Mouse (Mus musculus) 416B (cell line): ENCODE measurements around the gene Wdr92.
A peak's percentile ranks its signal among the peaks of the same experiment; 100 is the strongest.
"Not testable (repeated sequence)": the region's sequence is repeated elsewhere in the genome, so short reads cannot be mapped to it uniquely, and the experiment has no call there.

Experiments used
- DNase-seq: peaks from one replicate; pipeline ENCODE4 v3.0.0; 2011; ENCODE audit warnings: low read depth

Wdr92 gene

GRCm38 (mm10) chr11:17211258-17212140 is 29.6 kb downstream of the Wdr92 start, which contains the start of gene Pno1:
Pno1 (minus strand) TSS chr11:17211568.
- peak; percentile 99 for DNase-seq

- DNase-seq, result peak; percentile 71
Observed at GRCm38 (mm10) chr11:17212141-17212495, 30.2 kb downstream of the Wdr92 start.

GRCm38 (mm10) chr11:17212903-17213509 is 31.1 kb downstream of the Wdr92 start:
- DNase-seq, result peak; percentile 45

DNA sequence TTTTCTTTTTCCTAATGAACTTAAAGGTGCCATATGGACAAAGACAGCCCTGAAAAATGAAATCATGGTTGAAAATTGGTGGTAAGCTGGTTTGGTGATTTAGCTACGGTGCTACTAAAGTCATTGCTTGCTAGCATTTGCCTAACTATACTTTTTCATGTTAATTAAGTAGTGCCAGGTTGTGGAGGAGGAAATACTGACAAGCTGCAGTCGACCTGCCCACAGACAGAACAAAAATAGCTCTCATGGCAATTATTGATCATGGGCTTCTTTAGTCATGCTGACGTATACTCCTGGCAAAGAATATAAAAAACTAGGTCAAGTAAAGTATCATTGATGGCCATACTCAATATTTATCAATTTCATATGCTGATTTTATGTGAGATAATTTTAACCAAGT is 33.6 kb downstream of the Wdr92 start:
- DNase-seq, result no peak

GRCm38 (mm10) chr11:17221126-17221525 is 39.2 kb downstream of the Wdr92 start:
- DNase-seq, result no peak

- no peak for DNase-seq
Observed at GRCm38 (mm10) chr11:17232792-17233191, 50.9 kb downstream of the Wdr92 start.

GRCm38 (mm10) chr11:17236449-17237037 is 54.6 kb downstream of the Wdr92 start:
- peak; percentile 49 for DNase-seq

DNA sequence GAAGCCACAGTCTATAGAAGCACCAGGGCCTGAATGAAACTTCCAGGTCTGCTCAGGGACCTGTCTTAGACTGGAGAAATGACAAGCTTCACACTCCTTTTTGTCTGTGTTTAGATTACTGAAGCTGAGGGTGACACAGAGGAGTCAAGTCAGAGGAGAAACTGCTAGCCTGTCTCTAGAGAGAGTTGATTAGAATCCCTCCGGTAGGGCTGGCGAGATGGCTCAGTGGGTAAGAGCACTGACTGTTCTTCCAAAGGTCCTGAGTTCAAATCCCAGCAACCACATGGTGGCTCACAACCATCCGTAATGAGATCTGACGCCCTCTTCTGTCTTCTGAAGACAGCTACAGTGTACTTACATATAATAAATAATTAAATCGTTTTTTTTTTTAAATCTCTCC is 56.7 kb downstream of the Wdr92 start:
- DNase-seq, result not testable (repeated sequence)

DNA sequence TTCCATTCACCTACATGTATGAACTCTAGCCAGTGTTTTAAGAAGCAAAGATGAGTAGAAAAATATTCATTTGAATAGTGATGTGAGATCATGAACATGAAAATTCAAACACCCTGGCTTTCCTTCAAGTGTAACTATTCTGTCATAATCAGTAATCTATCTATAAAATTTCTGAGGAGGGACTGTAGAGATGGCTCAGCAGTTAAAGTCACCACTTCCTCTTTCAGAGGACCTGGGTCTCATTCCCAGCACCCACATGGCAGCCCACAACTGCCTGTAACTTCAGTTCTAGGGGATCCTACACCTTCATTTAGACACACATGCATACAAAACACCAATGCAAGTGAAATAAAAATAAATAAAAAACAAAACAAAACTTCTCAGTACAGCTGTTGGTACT is 66.8 kb downstream of the Wdr92 start:
- DNase-seq, result no peak

DNA sequence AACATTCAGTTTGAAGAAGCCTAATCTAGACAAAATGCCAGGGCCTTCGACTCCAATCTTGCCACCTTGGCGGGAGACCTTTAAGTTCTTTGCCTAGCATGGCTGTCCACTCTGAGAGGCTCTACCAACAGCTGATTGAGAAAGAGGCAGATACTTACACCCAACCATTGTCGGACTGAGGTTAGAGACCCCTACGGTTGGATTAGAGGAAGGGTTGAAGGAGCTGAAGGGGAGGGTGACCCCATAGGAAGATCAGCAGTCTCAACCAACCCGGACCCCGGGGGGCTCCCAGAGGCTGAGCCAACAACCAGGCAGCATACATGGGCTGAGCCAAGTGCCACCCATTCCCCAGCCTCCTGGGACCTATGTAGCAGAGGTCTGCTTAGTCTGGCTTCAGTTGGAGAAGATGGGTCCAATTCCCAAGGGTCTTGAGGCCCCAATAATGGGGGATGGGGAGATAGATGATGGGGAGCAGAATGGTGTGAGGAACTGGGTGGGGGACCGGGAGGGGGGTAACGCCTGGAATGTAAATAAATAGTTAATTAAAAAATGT is 75.0 kb downstream of the Wdr92 start:
- DNase-seq, result no peak

DNA sequence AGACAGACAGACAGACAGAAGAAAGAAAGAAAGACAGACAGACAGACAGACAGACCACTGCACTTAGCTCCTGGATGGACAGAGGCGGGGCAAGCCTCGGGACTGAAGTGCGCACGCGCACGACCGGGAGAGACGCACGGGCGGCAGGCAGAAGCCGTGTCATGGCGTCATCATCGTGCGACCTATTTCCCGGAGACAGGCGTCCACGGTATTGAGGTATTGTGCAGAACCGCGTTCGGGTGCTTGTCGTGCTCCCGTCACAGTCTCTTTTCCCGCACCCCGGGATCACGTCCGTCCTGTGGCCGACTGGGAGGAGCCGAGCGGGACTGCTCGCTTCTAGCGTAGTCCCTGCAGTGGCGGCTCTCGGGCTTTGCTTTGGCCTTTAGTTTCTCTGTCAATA is 75.5 kb downstream of the Wdr92 start, which contains the start of gene C1d:
Gene C1d (plus strand): TSS at position 137 of the 400 bp plus-strand sequence.
- DNase-seq, result peak; percentile 95

- peak; percentile 74 for DNase-seq
Observed at GRCm38 (mm10) chr11:17257861-17258260, 76.0 kb downstream of the Wdr92 start.

DNA sequence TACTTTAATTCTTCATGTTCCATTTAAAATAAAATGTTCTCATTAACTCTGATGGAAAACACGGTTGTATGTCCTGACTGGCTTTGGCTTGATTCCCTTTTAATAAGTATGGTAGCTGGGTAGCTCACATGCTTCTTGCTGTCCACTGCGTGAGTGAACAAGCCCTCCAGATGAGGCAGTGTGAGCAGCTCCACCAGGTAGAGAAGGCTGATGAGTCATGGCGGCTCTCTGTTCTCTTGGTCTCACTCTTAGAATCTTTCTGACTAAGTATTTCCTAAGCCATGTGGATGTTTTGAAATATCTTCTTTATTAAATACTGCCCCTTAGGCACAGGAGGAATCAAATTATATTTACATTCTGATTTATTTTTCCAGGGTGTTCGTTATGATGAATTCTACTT is 85.3 kb downstream of the Wdr92 start:
- DNase-seq, result peak; percentile 28

DNA sequence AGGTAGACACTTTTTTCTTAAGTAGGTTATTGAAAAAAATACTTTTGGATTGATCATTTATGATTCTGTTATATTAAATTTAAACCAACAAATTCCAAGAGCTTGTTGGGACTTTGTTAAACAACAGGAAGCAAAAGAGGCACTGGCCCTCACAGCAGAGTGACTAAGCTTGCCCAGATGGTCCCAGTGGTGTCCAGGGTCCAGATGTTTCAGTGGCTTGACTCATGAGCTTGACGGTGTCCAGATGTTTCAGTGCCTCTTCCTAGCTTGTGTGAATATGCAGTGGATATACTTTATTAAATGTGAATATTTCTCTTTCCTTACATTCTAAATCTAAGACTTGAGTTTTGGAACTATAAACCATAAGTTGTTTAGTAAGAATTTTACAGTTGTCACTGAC is 86.9 kb downstream of the Wdr92 start:
- no peak for DNase-seq

DNA sequence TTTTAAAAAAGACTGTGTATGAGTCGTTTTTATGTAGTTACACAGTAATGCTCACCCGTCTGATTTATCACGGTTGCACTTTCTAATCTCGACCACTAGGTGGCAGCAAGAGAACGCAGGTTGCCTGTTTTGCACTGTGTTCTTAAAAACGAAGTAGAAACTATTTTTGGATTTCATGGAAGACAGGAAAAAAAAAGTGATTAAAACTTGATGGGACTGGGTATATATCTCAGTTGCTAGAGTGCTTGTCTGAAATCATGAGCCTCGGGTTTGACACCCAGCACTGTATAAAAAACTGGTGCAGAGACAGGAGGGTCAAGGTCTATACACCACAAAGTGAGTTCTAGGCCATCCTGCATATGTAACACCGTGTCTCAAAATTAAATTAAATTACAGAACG is 98.1 kb downstream of the Wdr92 start:
- peak; percentile 80 for DNase-seq
